Mouse (Mus musculus) CH12.LX (cell line): Measurements from ENCODE around the gene Tnfrsf19. TPM values are rescaled to one million over a fixed set of nuclear protein-coding genes. Genes with fewer than 3 reads are reported as not detected.

ENCODE experiments used
- DNase-seq: peaks from one replicate; pipeline ENCODE4 v3.0.0-alpha.2; 2013; ENCODE audit errors: extremely low read depth
- H3K27ac ChIP-seq: 2 replicates; pipeline ENCODE4 v1.5.1; 2012; ENCODE audit warnings: low read depth, mild to moderate bottlenecking, control low read depth, moderate library complexity; ENCODE audit not compliant: insufficient read depth
- H3K27me3 ChIP-seq: replicated peaks from 2 replicates; pipeline ENCODE3; 2012; ENCODE audit warnings: inconsistent platforms
- H3K36me3 ChIP-seq, 2 experiments: replicated peaks in 1 of 2; 2 replicates each; pipeline versions ENCODE3 to v1.6.1; 2012; ENCODE audit warnings: inconsistent platforms in 1 of 2, low read length in 1 of 2, mild to moderate bottlenecking in 1 of 2, mixed read lengths in 1 of 2, moderate library complexity in 1 of 2; ENCODE audit not compliant: control insufficient read depth in 1 of 2, insufficient read depth in 1 of 2
- H3K4me1 ChIP-seq, 2 experiments: 2 replicates each; pipeline ENCODE4 v1.6.1; 2012; ENCODE audit warnings: inconsistent platforms in 1 of 2, moderate library complexity in 1 of 2; ENCODE audit not compliant: insufficient read depth in 2 of 2, control insufficient read depth in 1 of 2
- H3K4me2 ChIP-seq: 2 replicates; pipeline ENCODE4 v1.6.1; 2012; ENCODE audit warnings: low read depth, mild to moderate bottlenecking, control low read depth; ENCODE audit not compliant: poor library complexity, insufficient read depth, severe bottlenecking
- H3K4me3 ChIP-seq, 3 experiments: fragments of 150-350 bp in 1 of 3; sonication (generic) in 1 of 3; replicated peaks in 1 of 3; 2 replicates each; pipeline versions ENCODE3 to v1.5.1; 2011 to 2012; ENCODE audit warnings: low read depth in 2 of 3, low read length in 2 of 3, mild to moderate bottlenecking in 2 of 3, moderate library complexity in 2 of 3, control low read depth in 1 of 3, improper control_type of control experiment in 1 of 3, inconsistent platforms in 1 of 3, mixed read lengths in 1 of 3; ENCODE audit not compliant: poor library complexity in 1 of 3
- H3K79me2 ChIP-seq: replicated peaks from 2 replicates; pipeline ENCODE4 v1.6.1; 2012; ENCODE audit warnings: mild to moderate bottlenecking, moderate library complexity; ENCODE audit not compliant: control insufficient read depth, poor library complexity, insufficient read depth, severe bottlenecking; ENCODE audit errors: extremely low read depth
- H3K9ac ChIP-seq: 2 replicates; pipeline ENCODE4 v1.6.1; 2012; ENCODE audit warnings: low read depth, mild to moderate bottlenecking, control low read depth, moderate library complexity; ENCODE audit not compliant: insufficient read depth
- H3K9me3 ChIP-seq: replicated peaks from 2 replicates; pipeline ENCODE3; 2012; ENCODE audit warnings: low read length, inconsistent platforms, mixed read lengths
- BHLHE40 ChIP-seq: IDR thresholded peaks from 2 replicates; pipeline ENCODE4 v1.6.1; 2011; ENCODE audit warnings: mild to moderate bottlenecking, low read depth, low read length, improper control_type of control experiment
- CHD2 ChIP-seq: IDR thresholded peaks from 2 replicates; pipeline ENCODE4 v1.6.1; 2011; ENCODE audit warnings: low read length, improper control_type of control experiment
- CTCF ChIP-seq, 2 experiments: IDR thresholded peaks in 1 of 2; conservative IDR thresholded peaks in 1 of 2; 2 replicates each; pipeline ENCODE4 v1.5.1; 2011 to 2012; ENCODE audit warnings: low read depth in 2 of 2, low read length in 2 of 2, improper control_type of control experiment in 1 of 2, inconsistent platforms in 1 of 2, mild to moderate bottlenecking in 1 of 2, moderate library complexity in 1 of 2
- ELF1 ChIP-seq: IDR thresholded peaks from 2 replicates; pipeline ENCODE4 v1.6.1; 2014; ENCODE audit warnings: low read depth, mild to moderate bottlenecking, inconsistent platforms, low read length, improper control_type of control experiment
- ETS1 ChIP-seq: conservative IDR thresholded peaks from 2 replicates; pipeline ENCODE4 v1.6.1; 2012; ENCODE audit warnings: low read depth, mild to moderate bottlenecking, inconsistent platforms, low read length, improper control_type of control experiment, moderate library complexity
- GABPA ChIP-seq: IDR thresholded peaks from 2 replicates; pipeline ENCODE4 v1.6.1; 2012; ENCODE audit warnings: low read depth, low read length, improper control_type of control experiment, inconsistent platforms; ENCODE audit not compliant: insufficient replicate concordance
- HCFC1 ChIP-seq: IDR thresholded peaks from 2 replicates; pipeline ENCODE4 v1.6.1; 2012; ENCODE audit warnings: low read depth, mild to moderate bottlenecking, inconsistent platforms, low read length, improper control_type of control experiment
- IRF4 ChIP-seq: IDR thresholded peaks from 2 replicates; pipeline ENCODE4 v1.6.1; 2014; ENCODE audit warnings: low read depth, mild to moderate bottlenecking, inconsistent platforms, low read length, improper control_type of control experiment
- JUN ChIP-seq: IDR thresholded peaks from 2 replicates; pipeline ENCODE4 v1.6.1; 2011; ENCODE audit warnings: low read depth, mild to moderate bottlenecking, low read length, improper control_type of control experiment, moderate library complexity; ENCODE audit not compliant: insufficient read depth
- JUND ChIP-seq: conservative IDR thresholded peaks from 2 replicates; pipeline ENCODE4 v1.6.1; 2011; ENCODE audit warnings: low read depth, low read length, improper control_type of control experiment
- KAT2A ChIP-seq: IDR thresholded peaks from 2 replicates; pipeline ENCODE4 v1.6.1; 2012; ENCODE audit warnings: low read length, improper control_type of control experiment, inconsistent platforms; ENCODE audit not compliant: insufficient replicate concordance
- MAFK ChIP-seq: IDR thresholded peaks from 2 replicates; pipeline ENCODE4 v1.6.1; 2011; ENCODE audit warnings: low read length, improper control_type of control experiment; ENCODE audit not compliant: insufficient replicate concordance
- MAX ChIP-seq: IDR thresholded peaks from 2 replicates; pipeline ENCODE4 v1.6.1; 2011; ENCODE audit warnings: low read length, improper control_type of control experiment
- MAZ ChIP-seq: IDR thresholded peaks from 2 replicates; pipeline ENCODE4 v1.6.1; 2012; ENCODE audit warnings: low read depth, mild to moderate bottlenecking, inconsistent platforms, low read length, improper control_type of control experiment, moderate library complexity
- MXI1 ChIP-seq: IDR thresholded peaks from 2 replicates; pipeline ENCODE4 v1.6.1; 2011; ENCODE audit warnings: mild to moderate bottlenecking, low read depth, low read length, improper control_type of control experiment
- NRF1 ChIP-seq: IDR thresholded peaks from 2 replicates; pipeline ENCODE4 v1.6.1; 2014; ENCODE audit warnings: low read depth, mild to moderate bottlenecking, inconsistent platforms, low read length, improper control_type of control experiment, moderate library complexity
- PAX5 ChIP-seq: IDR thresholded peaks from 2 replicates; pipeline ENCODE4 v1.6.1; 2012; ENCODE audit warnings: low read length, inconsistent platforms, mixed read lengths
- POLR2A ChIP-seq: IDR thresholded peaks from 2 replicates; pipeline ENCODE4 v1.6.1; 2011; ENCODE audit warnings: low read depth, mild to moderate bottlenecking, improper control_type of control experiment, low read length
- POLR2AphosphoS2 ChIP-seq: IDR thresholded peaks from 2 replicates; pipeline ENCODE4 v1.6.1; 2011; ENCODE audit warnings: low read depth, low read length, improper control_type of control experiment
- RCOR1 ChIP-seq: conservative IDR thresholded peaks from 2 replicates; pipeline ENCODE4 v1.6.1; 2012; ENCODE audit warnings: low read depth, mild to moderate bottlenecking, inconsistent platforms, low read length, improper control_type of control experiment
- SIN3A ChIP-seq: IDR thresholded peaks from 2 replicates; pipeline ENCODE4 v1.6.1; 2012; ENCODE audit warnings: low read length, improper control_type of control experiment, inconsistent platforms
- SMC3 ChIP-seq: IDR thresholded peaks from 2 replicates; pipeline ENCODE4 v1.6.1; 2011; ENCODE audit warnings: low read depth, low read length, improper control_type of control experiment
- TBP ChIP-seq: conservative IDR thresholded peaks from 2 replicates; pipeline ENCODE4 v1.6.1; 2011; ENCODE audit warnings: low read depth, low read length, improper control_type of control experiment
- TCF12 ChIP-seq: IDR thresholded peaks from 2 replicates; pipeline ENCODE4 v1.6.1; 2014; ENCODE audit warnings: low read depth, mild to moderate bottlenecking, inconsistent platforms, low read length, improper control_type of control experiment
- UBTF ChIP-seq: IDR thresholded peaks from 2 replicates; pipeline ENCODE4 v1.6.1; 2012; ENCODE audit warnings: low read depth, mild to moderate bottlenecking, inconsistent platforms, low read length, improper control_type of control experiment, moderate library complexity
- USF1 ChIP-seq: IDR thresholded peaks from 2 replicates; pipeline ENCODE4 v1.6.1; 2014; ENCODE audit warnings: low read depth, mild to moderate bottlenecking, inconsistent platforms, low read length, improper control_type of control experiment
- USF2 ChIP-seq: conservative IDR thresholded peaks from 2 replicates; pipeline ENCODE4 v1.6.1; 2011; ENCODE audit warnings: low read depth, low read length, improper control_type of control experiment
- ZC3H11A ChIP-seq: IDR thresholded peaks from 2 replicates; pipeline ENCODE4 v1.6.1; 2012; ENCODE audit warnings: low read depth, mild to moderate bottlenecking, inconsistent platforms, low read length, improper control_type of control experiment
- ZKSCAN1 ChIP-seq: IDR thresholded peaks from 2 replicates; pipeline ENCODE4 v1.6.1; 2012; ENCODE audit warnings: low read depth, inconsistent platforms, low read length, improper control_type of control experiment, borderline replicate concordance
- ZMIZ1 ChIP-seq: IDR thresholded peaks from 2 replicates; pipeline ENCODE4 v1.6.1; 2012; ENCODE audit warnings: low read depth, mild to moderate bottlenecking, inconsistent platforms, low read length, improper control_type of control experiment
- dilution Hi-C: fragments of 300-500 bp; cut with MboI; formaldehyde crosslinking; loops from 2 replicates; pipeline ENCODE4 v1.14.3; 2020; ENCODE audit warnings: low sequenced_read_pairs; ENCODE audit not compliant: extremely low pct_unique_long_range_greater_than_20kb, extremely low pct_ligation_motif_present
- in situ Hi-C: fragments of 300-500 bp; cut with MboI; formaldehyde crosslinking; loops from 3 replicates; pipeline ENCODE4 v1.14.3; 2019; ENCODE audit warnings: low sequenced_read_pairs, low pct_ligation_motif_present, low pct_unique_long_range_greater_than_20kb, mixed read lengths
- polyA plus RNA-seq: library from polyadenylated mRNA; unstranded; fragments of >175 nt; gene quantifications from 2 replicates; pipeline ENCODE4 v1.2.1, GENCODE M21; 2012; ENCODE audit warnings: low read depth; ENCODE audit not compliant: insufficient read length
- total RNA-seq, 2 experiments: library from RNA; depleted of rRNA; stranded (reverse); fragments of 300-350 nt in 1 of 2; fragments of >200 nt in 1 of 2; gene quantifications; 2 replicates each; pipeline ENCODE4 v1.2.3; 2012 to 2014

Gene Tnfrsf19
- total and polyA plus RNA-seq, 3 experiments: 4.4 to 6.5 (median 4.6) TPM

DNA sequence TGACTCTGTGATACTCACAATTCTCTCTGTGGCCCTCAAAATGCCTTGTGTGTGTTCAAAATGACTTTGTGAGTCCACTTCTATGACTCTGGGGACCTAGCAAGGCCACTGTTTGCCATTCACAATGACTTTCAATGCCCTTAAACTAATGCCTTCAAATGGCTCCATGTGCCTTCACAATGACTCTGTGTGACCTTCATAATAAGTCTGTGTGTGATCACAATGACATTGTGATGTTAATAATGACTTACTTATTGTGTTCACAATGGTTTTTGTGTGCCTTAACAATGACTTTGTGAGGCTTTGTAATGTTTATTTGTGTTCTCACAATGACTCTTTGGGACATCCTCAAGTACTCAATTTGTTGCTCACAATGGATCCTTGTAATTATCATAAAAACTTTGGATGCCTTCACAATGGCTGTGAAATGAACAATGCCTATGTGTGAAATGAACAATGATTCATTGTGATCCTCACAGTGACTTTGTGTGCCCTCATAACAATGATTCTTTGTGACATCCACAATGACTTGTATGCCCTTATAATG, 88.6 kb downstream of the Tnfrsf19 start:
- Histone ChIP-seq H3K27me3 (no peaks in the 10 kb centered on the region), H3K4me1 (peaks cover 0 to 5% of the 10 kb centered on the region in 2 experiments; a peak in 1 of 4 replicates), H3K79me2 (no peaks in the 10 kb centered on the region), H3K9me3 (no peaks in the 10 kb centered on the region), H3K4me3 (no peak overlapping the region), H3K36me3 (no peaks in the 10 kb centered on the region), H3K4me2 (no peak overlapping the region), H3K9ac (no peak overlapping the region), H3K27ac (no peak overlapping the region)
- TF ChIP-seq USF1: no peak
- TF ChIP-seq POLR2A: no peak
- no peak for TF ChIP-seq ZC3H11A
- TF ChIP-seq NRF1: no peak
- no peak for TF ChIP-seq POLR2AphosphoS2
- TF ChIP-seq PAX5: no peak
- TF ChIP-seq MAX: no peak
- no peak for TF ChIP-seq TBP
- no peak for TF ChIP-seq SIN3A
- TF ChIP-seq MXI1: no peak
- TF ChIP-seq MAZ: no peak
- no peak for TF ChIP-seq MAFK
- TF ChIP-seq BHLHE40: no peak
- no peak for TF ChIP-seq GABPA
- no peak for TF ChIP-seq SMC3
- no peak for TF ChIP-seq ELF1
- no peak for DNase-seq
- in situ Hi-C loops (loop anchor here (5.0 kb wide), 1 partner anchor 40 kb away; no protein-coding TSS in a partner anchor), dilution Hi-C loops (no loop called here)

DNA sequence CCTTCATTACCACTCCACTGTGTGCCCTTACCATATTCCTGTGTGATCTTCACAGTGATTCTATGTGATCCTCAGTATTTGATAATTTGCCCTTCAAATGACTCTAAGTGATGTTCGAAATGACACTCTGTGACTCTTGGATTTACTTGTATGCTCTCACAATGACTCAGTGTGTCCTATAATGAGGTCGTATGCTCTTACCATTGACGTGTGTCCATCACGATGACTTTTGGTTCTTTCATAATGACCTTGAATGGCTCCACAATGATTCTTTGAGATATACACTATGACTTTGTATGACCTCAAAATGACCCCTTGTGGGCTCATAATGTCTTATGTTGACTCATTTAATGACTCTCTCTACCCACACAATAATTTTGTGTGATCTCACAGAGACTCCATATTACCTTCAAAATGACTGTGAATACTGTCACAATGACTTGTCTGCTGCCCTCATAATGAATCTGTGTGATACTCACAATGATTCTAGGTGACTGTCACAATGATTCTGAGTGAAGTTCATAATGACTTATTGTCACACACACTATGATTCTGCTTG, 108.7 kb downstream of the Tnfrsf19 start:
- Histone ChIP-seq H3K4me3 (no peak overlapping the region), H3K4me2 (no peak overlapping the region), H3K9me3 (no peaks in the 10 kb centered on the region), H3K36me3 (no peaks in the 10 kb centered on the region), H3K9ac (no peak overlapping the region), H3K27me3 (no peaks in the 10 kb centered on the region), H3K79me2 (no peaks in the 10 kb centered on the region), H3K4me1 (peaks cover 0 to 8% of the 10 kb centered on the region in 2 experiments; a peak in 2 of 4 replicates), H3K27ac (no peak overlapping the region)
- dilution Hi-C loops: no loop called here
- peak; percentile 56 for DNase-seq
- in situ Hi-C loops: no loop called here
- TF ChIP-seq RCOR1 (peak; percentile 81; the same call in 1 of the 2 replicates), ETS1 (peak; percentile 68), CTCF (conservative IDR thresholded peaks at IDR 0.05 in 1 of 2, IDR thresholded peaks at IDR 0.05 in 1 of 2; ENCODE audit: low read depth in 2 of 2, low read length in 2 of 2) (no peak), HCFC1 (no peak), ELF1 (no peak), IRF4 (peak; percentile 95), USF1 (no peak), CHD2 (peak; percentile 58; the same call in 1 of the 2 replicates), TCF12 (peak; percentile 53), NRF1 (no peak), KAT2A (no peak), SIN3A (no peak), JUN (peak; percentile 90), USF2 (no peak), JUND (peak; percentile 91), ZKSCAN1 (no peak), UBTF (peak; percentile 65; the same call in 1 of the 2 replicates), MAFK (peak; percentile 58; the same call in 1 of the 2 replicates), SMC3 (no peak), BHLHE40 (peak; percentile 75), MXI1 (no peak), ZC3H11A (no peak), ZMIZ1 (no peak), PAX5 (no peak)
